Mouse (Mus musculus) cerebellum, postnatal 10 days (tissue): ENCODE results near the gene Ndufb4.
"Not testable (repeated sequence)": the region's sequence is repeated elsewhere in the genome, so short reads cannot be mapped to it uniquely, and the experiment has no call there.

Experiments used
- DNase-seq, 2 experiments: peaks; one replicate each; pipeline ENCODE4 v3.0.0; 2021; ENCODE audit warnings: mixed read lengths in 2 of 2

Gene Ndufb4

DNA sequence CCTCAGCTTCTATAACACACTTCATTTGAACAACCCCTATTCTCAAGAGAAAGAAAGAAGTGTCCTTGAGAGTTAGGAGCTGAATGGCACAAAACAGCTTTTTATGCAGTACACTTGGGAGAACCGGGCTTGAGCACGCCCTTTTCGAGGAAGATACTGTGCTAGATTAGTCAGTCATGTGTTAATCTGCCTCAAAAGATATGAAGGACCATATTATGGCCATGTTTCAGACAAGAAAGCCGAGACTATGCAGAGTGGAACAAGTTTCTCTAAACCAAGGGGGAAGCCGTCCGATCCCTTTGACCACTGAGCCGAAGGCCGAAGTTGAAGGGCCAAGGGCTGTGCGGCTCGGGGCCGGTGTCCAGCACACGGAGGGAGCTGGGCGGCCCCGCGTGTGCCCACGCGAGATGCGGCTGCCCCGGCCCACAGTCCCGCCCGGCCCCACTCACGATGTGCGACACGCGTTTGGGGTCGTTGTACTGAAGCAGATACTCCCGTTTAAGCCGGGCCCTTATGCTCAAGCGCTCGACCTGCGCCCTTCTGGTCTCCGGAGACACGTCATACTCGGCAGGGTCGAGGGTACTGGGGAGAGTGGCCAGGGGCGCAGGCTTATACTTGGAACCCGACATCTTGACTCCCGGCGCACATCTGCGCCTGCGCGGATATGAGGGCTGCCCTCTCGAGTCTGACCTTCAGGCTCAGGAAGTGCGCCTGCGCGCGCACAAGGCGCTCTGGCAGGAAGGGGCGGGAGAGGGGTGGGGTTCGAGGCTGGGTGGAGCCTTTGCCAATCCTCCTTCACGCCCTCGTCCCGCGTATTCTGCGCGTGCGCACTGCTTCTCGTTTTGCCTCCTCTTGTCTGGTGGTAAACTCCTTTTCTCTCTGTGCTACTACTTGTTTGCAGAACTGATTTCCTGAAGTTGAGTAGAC lies at the start of gene Ndufb4:
Gene Ndufb4 (minus strand): TSS at position 723 of the 927 bp plus-strand sequence.
- peak; percentile 97 to 99 for DNase-seq

DNA sequence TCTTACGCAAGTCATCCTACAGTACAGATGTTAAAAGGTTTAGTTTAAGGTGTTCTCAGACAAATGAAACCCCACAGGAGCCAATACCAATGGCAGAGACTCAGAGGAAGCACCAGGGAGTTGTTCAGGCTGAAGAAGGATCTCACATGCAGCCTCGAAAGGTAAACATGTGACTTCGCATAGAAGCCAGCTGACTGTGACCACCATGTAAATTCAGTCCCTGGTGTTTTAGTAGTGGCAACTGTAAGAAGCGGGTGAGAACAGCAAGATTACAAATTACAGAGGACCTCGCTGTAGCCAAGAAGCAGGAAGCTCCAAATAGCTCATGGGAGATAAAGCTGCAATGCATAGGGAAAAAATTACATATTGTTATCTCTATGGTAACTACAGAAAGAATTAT lies 49.6 kb upstream of the Ndufb4 start:
- DNase-seq, result no peak

DNA sequence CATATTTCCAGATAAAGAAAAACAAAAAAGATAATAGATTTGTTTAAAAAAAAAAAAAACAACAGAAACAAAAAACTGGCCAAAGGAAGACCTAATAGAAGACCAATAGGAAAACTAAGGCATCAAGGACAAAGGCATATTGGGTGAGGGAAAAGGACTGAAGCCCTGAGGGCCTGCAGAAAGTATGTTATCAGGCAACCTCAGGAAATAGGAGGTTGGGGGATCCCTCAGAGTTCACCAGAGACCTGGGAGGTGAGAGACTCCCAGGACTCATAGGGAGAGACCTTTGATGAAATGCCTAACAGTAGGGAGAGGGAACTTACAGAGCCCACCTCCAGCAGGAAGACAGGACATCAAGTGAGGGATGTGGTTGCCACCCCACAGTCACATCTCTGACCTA lies 45.8 kb upstream of the Ndufb4 start:
- not testable (repeated sequence) for DNase-seq

DNA sequence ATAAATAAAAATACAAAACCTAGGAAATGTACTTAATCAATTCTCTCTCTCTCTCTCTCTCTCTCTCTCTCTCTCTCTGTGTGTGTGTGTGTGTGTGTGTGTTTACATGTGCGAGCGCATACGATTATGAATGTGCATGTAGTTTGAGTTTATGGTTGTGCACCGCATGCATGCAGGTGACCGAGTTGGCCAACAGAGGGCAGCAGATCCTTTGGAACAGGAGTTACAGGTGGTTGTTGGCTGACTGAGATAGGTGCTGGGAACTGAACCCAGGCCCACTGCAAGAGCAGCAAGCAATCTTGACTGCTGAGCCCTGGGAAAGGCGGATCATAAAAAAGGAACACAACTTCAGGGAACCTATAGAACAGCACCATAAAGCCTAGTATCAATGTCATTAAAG lies 44.5 kb upstream of the Ndufb4 start:
- no peak for DNase-seq

DNA sequence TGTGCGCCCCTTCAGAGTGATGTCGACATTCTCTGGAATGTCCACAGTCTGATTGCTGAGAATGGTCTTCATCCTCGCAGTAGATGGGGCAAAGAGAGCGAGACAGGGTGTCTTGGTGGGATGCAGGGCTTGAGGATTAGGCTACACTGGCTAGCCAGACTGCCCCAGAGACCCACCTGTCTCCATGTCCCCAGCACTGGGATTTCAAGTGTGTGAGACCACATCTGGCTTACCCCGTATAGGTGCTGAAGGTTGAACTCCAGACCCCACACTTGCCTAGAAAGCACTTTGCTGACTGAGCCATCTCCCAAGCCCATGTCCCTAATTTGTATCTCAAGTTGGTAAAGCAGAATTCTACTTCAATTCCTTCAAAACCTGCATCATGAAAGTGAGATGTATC lies 43.0 kb upstream of the Ndufb4 start:
- DNase-seq, result no peak

DNA sequence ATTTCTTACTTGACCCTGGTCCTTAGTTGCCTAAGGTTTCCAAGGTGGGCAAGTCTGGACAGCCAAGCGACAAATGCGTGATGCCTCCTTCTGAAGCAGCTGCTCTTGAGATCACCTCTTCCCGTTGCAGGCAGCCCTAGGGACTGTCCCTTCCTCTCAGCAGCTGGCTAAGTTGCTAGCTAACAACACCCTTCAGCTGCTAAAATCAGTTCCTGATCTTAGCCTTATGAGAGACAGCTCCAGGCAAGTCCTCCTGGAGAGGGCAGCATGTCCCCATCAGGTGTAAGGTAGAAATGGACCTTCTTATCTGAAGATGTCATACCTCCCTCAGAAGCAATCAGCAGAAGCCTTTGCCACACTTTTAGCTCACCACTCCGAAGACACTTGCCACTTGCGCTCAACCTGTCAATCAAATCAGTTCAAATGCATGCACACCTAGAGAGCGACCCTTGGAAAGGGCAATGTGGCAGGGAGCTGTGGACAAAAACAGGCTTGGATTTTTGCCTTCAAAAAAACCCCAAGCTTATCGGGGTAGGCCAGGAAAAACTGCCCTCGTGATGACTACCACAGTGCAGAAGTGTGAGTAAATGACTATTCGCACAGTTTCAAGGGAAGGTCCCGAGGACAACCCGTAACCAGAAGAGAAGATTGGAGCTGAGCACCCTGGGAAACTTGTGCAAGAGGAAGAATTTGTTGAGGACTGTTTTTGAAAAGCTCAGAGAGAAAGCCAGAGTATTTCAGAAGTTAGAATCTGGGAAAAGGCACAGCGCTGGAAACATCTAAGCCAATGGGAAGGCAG lies 36.9 kb upstream of the Ndufb4 start:
- DNase-seq, result peak; percentile 45 to 54

DNA sequence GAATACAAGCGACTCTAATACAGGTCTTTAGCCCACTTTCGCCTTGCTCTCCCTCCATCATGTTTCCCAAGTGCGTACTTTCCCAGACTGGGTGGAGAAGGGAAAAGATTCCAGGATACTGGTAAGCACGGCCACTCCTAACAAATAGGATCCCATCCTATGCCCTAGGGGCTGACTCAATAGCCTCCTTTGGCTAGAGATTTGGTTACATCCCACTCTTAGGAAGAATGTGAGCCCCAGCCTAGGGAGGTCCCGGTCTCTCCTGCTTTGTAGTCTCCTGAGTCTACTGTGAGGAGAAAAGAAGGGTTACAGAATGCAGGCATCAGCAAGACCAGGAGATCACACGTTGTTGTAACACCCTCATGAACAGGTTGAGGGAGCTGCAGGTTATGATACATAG lies 36.2 kb upstream of the Ndufb4 start:
- no peak for DNase-seq

DNA sequence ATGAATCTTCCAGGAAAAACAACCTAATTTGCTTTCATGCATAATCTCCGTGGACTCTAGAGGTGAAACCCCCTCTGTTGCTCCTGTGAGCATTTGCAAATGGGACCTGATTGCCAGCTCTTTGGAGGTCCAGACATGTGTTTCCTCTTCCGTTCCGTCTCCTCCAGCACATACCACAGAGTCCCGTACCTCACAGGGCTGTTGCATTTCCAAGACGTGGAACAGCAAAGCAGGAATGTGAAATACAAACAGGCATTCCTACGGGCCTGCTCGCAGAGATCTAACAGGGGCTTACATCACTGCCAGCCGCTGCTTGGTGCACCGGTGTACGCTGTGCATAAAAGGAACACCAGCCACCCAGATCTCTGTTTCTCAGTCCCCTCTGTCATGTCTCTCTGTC lies 35.7 kb upstream of the Ndufb4 start:
- DNase-seq, result no peak

DNA sequence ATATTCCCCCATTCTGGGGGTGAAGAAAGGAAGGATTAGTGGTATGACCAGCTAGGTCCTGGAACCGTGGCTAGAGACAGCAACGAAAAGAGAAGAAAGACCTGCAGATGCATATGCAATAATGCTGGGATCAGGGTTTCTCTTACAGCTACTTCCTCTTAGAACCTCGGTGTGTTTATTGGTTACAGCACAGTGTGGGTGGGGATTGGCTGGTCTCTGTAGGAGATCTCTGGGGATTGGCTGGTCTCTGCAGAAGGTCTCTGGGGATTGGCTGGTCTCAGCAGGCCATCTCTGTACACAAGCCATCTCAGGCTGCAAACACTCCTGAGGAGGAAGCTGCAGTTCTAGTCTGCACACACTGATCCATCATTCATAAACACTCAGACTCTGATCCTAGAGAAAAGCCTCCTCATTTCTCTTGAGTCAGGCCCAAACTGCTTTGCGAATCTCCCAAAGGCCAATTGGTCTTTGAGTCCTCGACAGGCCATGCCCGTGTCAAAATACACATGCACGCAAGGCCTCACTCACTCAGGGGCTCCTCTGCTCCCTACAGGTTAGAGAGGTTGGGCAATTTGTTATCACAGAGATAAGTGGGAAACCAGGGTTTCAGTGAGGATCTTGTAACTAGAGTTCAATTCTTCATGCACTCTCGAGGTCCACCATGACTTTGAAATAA lies 35.1 kb upstream of the Ndufb4 start:
- peak in 1 of 2 experiments; percentile 22 for DNase-seq

DNA sequence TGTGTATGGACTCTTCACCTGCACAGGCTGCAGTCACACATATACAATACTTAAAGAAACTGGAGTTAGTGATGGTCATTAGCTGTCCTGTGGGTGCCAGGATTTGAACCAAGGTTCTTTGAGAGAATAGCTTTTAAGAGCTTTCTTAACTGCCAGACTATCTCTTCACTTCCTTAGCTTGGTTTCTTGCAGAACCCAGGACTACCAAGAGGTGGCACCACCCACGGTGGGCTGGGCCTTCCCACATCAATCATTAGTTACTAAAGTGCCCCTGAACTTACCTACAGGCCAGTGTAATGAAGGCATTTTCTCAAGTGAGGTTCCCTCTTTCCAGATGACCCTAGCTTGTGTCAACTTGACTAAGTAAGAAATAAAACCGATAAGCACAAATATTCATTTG lies 33.9 kb upstream of the Ndufb4 start:
- peak; percentile 48 to 59 for DNase-seq

DNA sequence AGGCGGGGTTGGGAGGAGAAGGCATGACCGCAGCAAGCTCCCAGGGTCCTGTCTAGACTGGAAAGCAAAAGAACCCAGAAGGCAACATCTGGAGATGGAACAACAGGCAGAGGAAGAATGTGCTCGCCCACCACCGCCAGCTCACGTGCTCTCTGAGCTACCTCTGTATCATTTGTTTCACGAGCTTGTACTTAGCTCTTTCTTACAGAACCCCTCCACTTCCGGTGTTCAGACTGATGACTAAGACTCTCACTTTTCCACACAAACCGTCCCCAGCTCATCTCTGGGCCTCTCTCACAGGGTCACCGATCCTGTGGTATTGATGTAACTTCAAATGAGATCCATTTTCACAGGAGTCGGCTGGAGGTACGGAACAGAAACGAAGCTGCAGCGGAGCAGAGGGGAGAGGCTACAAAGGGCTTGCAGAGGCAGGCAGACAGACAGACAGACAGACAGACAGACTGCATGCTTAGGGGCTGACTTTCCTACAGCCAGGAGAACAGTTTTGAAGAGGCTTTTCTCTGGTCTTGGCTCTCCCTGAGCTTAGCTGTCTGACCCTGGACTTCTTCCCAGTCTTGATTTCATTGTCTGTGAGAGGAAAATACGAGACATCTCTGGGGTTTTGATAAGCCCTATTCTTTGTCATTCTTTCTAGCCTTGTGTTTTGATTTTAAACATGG lies 33.2 kb upstream of the Ndufb4 start:
- peak; percentile 29 to 30 for DNase-seq

DNA sequence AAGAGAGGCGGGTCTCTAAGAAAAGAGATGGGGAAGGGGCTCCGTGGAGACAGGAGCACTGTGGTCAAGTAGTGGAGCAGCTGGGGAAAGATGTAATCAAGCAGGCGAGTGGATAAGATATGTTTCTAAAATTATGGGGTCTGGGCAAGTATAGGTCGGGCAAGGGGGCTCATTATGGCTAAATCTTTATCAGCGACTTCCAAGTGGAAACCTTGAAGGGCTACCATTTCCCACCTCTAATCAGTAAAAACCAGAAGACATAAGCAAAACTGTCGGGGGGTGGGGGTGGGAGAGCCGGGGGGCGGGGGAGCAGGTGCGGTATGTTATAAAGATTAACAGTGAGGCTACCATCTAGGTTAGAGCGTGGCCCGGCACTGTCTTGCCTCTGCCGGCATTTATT lies 32.6 kb upstream of the Ndufb4 start:
- no peak for DNase-seq

DNA sequence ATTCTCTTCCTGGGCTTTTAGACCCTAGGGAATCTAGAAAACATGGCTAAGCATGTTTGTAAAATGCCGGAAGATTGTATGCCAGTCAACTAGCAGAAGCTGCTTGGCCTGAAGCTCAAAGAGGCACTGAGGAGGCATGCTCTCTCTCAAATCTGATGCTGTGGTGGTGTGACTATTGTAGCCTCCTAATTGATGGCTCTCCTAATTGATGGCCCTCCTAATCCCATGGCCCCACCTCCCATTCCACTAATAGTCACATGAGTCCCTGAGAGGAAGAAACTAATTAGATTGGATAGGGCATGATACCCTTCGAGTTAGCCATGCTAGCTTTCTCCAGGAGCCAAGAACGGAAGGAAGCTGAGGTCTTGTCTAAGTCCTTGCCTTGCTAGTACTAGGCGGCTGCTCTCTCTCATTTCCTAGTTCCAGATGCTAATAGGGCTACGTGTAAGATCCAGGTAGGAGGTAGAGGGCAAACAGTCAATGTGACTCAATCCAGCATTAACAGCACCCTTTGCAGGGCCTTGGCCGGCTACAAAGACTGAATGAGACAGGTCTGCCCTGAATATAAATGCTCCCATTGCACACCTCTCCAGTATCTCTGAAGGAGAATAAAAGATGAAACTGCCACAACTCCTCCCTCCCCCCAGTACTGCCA lies 31.8 kb upstream of the Ndufb4 start:
- no peak for DNase-seq

DNA sequence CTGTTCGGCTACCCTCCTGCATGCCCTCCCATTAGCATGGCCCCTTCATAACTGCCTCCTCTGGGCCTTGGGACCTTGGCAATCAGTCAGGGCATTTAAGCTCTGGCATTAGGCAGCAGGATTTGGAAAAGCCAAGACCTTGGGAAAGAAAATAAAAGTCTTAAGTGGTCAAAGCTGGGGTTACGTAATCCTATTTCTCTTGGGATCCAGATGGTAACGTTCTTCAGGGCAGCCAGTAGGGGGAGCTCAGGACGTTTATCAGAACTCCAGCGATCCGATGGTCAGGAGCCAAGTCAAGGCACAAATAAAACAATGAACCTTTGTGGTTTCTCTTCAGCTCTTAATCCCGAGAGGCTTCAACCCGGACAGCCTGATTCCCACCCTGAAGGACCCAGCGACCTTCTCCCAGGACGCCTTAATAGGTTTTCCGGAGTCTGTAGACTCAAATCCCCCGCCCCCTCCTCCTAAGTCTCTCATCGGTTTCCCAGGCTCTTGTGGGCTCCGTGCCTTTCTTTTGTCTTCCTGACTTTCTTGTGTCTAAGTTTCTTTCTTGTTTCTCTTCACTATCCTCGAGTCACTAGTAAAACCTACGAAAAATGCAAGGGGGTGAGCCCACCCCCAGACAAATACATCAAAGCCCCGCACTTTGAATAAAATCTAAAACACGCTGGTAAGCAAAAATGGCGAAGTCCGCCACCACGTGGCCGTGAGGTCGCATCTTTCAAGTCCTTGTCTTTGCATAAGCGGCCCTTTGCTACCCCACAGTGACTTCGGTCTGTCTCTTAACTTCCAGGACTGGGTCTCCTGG lies 30.6 kb upstream of the Ndufb4 start:
- peak; percentile 95 to 97 for DNase-seq

DNA sequence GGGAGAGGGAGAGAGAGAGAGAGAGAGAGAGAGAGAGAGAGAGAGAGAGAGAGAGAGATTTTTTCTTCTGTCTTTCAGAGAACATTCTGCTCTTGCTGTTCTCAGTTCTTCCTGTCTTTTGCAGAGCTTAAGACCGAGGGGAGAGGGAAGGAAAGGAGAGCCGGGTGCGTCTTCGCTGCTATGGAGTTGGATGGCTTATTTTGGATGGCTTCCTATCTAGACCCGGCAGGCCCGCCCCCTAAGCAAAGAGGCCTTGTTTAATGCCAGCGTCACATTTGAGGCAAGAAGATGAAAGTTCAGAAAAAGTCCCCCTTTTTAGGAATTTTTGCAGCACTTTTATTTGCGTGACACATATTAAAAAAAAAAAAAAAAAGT lies 30.0 kb upstream of the Ndufb4 start:
- peak in 1 of 2 experiments; percentile 56 for DNase-seq

DNA sequence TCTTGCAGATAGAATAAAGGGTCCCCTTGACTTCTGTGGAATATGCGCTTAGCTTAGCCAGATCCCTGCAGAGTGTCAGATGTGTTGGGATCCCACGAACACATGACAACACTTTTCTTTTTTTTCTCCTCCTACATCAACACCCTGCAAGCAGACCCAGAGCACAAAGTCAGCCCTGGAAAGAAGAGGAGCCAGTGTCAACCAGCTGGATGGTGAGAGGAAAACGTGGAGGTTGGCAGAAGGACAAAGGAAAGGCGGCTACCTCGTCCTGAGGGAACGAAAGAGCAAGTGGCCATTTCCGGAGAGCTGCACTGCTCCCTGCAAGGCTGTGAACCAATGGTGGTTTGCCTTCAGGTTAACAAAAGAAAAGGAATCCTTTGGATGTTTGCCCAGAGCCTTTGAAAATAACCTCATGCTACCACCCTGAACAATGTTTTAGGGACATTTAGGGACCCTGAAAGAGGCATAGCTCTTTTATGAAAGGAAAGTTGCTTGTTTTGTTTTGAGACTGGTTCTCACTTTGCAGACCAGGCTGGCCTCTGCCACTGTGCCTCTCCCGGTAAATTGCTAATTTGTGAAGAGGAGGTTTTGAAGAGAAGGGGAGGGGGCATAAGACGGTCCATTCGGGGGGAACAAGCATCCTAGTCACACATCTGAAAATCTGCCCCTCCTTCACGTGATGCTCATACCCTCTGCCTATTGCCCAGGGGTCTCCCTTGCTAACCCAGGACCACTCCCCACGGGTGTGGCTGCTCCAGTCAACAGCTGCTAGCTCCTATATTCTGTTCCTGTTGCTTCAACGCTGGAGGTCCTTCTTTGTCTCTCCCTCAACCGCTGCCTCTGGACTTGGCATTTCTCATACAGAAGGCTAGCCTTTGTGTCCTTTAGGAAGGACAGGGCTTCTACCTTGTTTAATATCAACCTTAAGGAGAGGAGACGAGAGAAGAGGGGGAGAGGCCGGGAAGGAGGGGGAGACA lies 29.2 kb upstream of the Ndufb4 start:
- DNase-seq, result peak; percentile 78 to 80

DNA sequence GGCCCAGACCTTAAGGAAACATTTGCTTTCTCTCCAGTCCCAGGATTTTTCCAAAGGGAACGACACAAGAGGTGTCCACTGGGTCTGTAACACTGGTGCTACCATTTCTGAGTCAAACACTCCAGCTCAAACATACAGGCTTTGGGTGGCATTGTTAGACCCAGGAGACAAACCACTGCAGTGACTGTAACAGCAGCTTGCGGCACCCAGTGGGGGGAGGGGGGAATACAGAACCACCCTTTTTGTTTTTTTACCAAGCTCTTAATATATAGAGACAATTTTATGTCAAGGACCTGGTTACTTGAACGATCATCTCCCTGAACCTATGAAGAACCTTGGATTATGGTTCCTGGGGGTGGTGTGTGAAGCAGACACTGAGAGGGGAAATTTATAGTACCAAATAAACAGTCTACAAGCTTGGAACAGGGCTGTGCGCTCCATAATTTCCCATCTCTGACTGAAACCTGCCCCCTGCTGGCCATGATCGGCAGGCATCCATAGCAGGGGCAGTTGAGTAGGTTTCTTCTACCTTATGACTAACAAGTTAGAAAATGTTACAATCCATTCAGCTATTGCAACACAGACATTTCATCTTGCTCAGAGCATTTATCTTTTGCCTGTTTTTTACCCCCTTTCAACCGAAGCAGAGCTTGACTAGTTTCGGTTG lies 28.2 kb upstream of the Ndufb4 start:
- DNase-seq, result peak; percentile 96 to 98

DNA sequence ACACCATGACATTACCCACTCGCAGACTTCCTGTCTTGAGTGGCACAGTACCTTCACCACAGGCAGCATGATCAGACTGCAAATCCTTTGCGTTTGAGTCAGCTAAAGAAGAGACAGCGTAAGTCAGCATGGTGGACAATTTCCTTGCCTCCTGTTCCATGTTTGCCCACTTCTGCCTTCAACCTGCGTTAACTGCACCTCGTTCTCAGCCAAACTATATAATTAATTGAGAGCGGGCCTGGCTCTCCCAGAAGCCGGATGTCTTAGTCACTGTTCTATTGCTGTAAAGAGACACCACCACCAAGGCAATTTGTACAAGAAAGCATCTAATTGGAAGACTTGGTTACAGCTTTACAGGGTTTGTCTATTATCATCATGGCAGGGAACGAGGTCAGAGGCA lies 26.6 kb upstream of the Ndufb4 start:
- no peak for DNase-seq

DNA sequence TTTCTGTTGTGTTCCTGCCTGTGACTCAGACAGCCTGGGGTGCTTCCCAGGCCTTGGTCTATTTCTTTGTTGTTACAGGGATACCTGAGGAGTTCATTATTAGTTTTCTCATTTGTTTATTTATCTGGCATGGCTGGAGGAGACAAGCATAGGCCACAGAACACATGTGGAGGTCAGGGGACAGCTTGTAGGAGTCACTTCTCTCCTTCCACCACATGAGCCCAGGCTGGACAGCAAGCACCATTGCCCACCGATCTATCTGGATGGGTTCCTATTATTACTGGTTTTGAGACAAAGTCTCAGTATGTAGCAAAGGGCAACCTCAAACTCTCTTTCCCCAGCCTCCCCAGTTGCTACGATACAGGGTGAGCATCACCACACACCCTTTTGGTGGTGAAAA lies 26.0 kb upstream of the Ndufb4 start:
- no peak for DNase-seq
